Mouse (Mus musculus) embryonic fibroblast, embryonic 13.5 days (primary cell): Measurements from ENCODE around the gene Calml4. TPM values are rescaled to one million over a fixed set of nuclear protein-coding genes. Genes with fewer than 3 reads are reported as not detected.
"Not testable (repeated sequence)": the region's sequence is repeated elsewhere in the genome, so short reads cannot be mapped to it uniquely, and the experiment has no call there.

ENCODE experiments used
- H3K27ac ChIP-seq: 2 replicates; pipeline ENCODE4 v1.5.1; 2012; ENCODE audit warnings: low read length, control low read depth, inconsistent platforms; ENCODE audit not compliant: insufficient read depth
- H3K4me1 ChIP-seq: 2 replicates; pipeline ENCODE4 v1.6.1; 2011; ENCODE audit warnings: low read length; ENCODE audit not compliant: control insufficient read depth, insufficient read depth
- H3K4me3 ChIP-seq: 2 replicates; pipeline ENCODE4 v1.5.1; 2011; ENCODE audit warnings: mild to moderate bottlenecking, control low read depth, low read length; ENCODE audit not compliant: insufficient read depth
- CTCF ChIP-seq: IDR thresholded peaks from 2 replicates; pipeline ENCODE4 v1.5.1; 2011; ENCODE audit warnings: mild to moderate bottlenecking, control low read depth, low read length, moderate library complexity, borderline replicate concordance; ENCODE audit not compliant: insufficient read depth
- POLR2A ChIP-seq: IDR thresholded peaks from 2 replicates; pipeline ENCODE4 v1.6.1; 2011; ENCODE audit warnings: low read depth, mild to moderate bottlenecking, control low read depth, low read length, moderate library complexity
- polyA plus RNA-seq: library from polyadenylated mRNA; stranded (reverse); fragments of >200 nt; gene quantifications from 2 replicates; pipeline ENCODE4 v1.2.4, GENCODE M21; 2011; ENCODE audit warnings: low read depth; ENCODE audit not compliant: missing spikeins, insufficient read length

Gene Calml4
- polyA plus RNA-seq, 1 experiment = 7.5 TPM

DNA sequence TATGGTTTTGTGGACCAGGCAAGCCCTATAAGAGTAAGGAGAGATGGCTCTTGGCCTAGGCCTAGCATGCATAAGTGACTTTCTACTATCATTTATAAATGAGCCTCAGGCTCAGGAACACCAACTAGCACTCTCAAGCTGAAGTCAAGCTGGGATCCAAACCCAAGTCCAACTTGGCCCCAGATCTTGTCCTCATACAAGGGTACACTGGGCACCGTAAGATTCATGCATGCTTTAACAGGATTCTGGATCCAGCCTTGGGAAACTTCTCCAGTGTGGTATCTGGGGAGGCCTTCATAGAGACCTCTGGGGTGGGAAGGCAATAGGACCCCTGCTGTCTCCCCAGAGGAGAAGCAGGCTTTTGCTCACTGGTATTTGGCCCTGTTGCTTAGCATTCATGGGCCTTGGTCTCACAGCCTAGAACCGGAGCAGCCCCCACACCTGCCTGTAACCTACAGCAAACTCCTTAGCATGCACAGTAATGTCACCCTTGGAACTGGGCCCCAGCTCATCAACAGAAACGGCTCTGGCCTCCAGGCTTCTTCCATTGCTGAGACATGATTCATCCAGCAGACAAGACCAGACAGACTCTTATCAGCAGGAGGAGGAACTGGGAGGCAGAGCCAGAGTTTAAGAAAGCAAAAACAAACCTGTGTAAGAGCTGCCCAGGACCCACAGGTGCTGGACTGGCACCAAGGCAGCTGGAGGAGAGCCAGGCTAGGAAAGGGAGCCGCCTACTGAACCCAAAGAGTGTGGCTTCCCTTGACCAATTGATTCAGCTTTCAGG is 39.9 kb upstream of the Calml4 start:
- TF ChIP-seq POLR2A = no peak
- no peak for TF ChIP-seq CTCF
- peak overlapping the region; percentile 81 for H3K27ac ChIP-seq
- H3K4me3 ChIP-seq = no peak overlapping the region
- H3K4me1 ChIP-seq = peaks cover 11% of the 10 kb centered on the region

DNA sequence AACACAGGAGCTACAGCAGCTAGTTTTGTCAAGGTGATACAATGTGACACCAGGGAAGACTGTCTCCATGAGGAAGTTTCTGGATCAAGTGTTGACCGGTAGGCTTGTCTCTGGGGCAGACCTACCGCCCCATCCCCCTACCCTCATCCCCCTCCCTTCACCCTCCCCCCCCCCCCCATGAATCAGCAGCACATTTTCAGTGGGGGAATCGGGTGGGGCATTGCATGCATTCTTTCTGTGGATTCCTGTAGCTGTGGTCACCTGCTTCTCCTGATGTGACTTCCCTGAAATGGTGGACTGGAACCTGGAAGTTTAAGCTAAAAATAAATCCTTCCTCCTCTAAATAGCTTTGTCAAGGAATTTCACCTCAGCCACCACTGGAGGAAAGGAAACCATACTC is 38.4 kb upstream of the Calml4 start:
- no peak for TF ChIP-seq CTCF
- TF ChIP-seq POLR2A = no peak
- Histone ChIP-seq H3K27ac (no peak overlapping the region), H3K4me1 (peaks cover 11% of the 10 kb centered on the region), H3K4me3 (no peak overlapping the region)

DNA sequence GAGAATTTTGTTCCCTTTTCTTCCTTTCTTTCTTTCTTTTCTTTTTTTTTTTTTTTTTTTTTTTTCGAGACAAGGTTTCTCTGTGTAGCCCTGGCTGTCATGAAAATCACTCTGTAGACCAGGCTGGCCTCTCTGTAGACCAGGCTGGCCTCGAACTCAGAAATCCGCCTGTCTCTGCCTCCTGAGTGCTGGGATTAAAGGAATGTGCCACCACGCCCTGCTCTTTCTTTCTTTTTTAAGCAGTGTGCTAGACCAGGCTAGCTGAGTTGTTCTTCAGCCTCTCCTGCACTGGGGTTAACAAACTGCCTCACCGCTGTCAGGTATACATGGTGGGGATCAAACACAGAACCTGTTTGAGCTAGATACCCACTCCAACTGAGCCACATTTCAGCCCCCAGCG is 38.0 kb upstream of the Calml4 start:
- H3K27ac ChIP-seq, H3K4me3 ChIP-seq: not testable (repeated sequence)
- peaks cover 11% of the 10 kb centered on the region for H3K4me1 ChIP-seq

DNA sequence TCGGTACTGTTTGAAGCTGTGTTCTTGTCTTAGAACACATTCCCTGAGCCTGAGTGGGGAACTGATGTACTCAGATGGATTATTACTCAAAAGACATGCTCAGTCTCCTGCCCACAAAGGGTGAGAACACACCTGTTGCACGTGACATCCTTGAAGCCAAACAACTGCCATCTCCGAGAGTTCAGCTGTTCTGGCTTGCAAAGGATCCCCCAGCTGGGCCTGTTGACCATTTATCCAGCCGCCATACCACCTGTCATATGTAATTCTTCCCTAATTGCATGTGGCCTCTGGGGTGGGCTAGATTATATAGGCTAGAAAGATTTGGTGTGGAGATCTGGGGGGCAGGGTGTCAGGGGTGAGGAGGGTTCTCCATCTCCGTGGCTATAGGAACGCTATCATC is 37.1 kb upstream of the Calml4 start:
- Histone ChIP-seq H3K4me1 (peaks cover 12% of the 10 kb centered on the region), H3K27ac (no peak overlapping the region), H3K4me3 (no peak overlapping the region)
- no peak for TF ChIP-seq POLR2A
- no peak for TF ChIP-seq CTCF

DNA sequence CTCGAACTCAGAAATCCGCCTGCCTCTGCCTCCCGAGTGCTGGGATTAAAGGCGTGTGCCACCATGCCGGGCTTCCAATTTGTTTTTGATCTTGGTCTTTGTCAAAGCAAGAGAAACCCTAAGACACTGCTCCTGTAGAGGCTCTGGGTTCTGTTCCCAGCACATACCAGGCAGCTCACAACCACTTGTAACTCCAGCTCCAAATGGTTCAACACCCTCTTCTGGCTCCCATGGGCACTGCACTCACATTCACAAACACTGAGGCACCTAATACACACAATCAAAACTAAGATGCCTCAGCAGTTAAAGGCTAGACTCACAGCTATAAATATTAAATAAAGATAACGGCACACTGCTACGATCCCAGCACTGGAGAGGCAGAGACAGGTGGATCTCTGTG is 36.1 kb upstream of the Calml4 start:
- H3K4me3 ChIP-seq = no peak overlapping the region
- H3K27ac ChIP-seq = no peak overlapping the region
- peaks cover 14% of the 10 kb centered on the region for H3K4me1 ChIP-seq
- TF ChIP-seq CTCF (no peak), POLR2A (no peak)

DNA sequence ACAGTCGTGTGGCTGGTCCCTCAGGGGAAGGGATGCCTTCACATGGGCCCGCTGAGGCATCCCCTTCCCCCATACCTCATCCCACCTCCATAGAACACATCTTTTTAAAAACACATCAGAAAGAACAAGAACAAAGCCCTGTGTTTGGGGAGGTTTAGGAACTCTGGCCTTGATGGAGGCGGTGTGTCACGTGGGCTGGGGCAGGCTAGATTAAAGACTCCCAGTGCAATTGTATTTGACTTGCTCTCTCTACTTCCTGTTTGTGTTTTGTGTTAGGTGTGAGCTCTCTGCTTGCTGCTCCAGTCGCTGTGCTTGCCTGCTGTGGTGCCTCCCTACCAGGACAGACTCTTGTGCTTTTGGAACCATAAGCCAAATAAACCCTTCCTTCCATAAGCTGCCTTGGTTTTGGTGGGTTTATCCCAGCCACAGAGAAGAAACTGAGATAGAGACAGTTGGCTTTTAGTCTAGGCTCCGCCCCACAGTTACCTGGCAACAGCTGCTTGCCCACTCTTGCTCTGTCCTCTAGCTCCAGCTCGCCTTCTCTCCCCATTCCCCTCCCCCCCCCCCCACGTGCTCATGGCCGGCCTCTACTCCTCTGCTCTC is 32.0 kb upstream of the Calml4 start:
- TF ChIP-seq POLR2A (no peak), CTCF (no peak)
- no peak overlapping the region for H3K4me3 ChIP-seq
- no peak overlapping the region for H3K27ac ChIP-seq
- peaks cover 3% of the 10 kb centered on the region; the same call in 1 of the 2 replicates for H3K4me1 ChIP-seq

DNA sequence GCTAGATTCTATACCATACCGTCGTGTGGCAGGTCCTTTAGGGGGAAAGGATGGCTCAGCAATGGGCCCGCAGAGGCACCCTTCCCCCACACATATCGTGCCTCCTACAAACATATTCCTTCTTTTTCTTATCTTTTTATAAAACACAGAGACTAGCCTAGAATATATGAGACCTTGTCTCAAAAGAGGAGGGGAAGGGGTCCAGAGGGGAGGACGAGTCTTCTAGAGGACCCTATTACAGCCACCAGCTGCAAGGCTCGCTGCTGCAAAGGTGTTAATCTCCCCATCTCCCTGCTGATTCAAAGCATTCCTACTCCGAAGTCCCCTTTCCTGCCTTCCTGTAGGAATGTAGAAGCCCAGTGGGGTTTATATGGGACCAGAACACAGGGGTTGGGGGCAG is 31.4 kb upstream of the Calml4 start:
- TF ChIP-seq POLR2A = no peak
- TF ChIP-seq CTCF = no peak
- no peak overlapping the region for H3K4me3 ChIP-seq
- peaks cover 3% of the 10 kb centered on the region; the same call in 1 of the 2 replicates for H3K4me1 ChIP-seq
- H3K27ac ChIP-seq = no peak overlapping the region

DNA sequence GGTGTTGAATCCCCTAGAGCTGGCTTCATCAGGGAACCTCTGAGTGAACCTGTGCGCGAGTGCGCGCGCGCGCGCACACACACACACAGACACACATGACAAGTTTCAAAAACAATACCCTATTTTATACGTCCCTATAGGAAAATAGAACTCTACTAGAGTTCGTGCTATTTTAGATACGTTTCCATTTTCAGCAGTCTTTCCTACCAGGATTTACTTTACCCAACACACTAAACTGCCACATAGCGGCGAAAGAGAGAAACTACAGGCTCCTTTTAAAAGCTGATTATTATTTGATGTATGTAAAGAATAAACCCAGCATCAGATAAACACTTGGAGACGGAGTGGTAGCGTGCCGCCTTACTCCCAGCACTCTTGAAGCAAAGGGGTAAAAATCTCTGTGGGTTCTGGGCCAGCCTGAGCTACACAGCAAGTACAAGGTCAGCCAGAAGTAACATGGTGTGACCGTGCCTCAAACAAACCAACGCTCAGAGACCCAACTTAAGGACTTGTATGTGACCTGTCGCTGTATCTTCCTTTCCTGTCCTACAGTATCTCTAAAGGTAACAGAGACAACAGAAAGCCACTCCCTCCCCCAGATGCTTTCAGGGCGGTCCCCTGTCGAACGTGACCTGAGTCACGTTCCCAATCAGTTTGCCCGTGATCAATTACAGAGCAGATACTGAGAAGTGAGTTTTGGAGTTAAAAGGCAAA is 29.8 kb upstream of the Calml4 start:
- TF ChIP-seq CTCF (no peak), POLR2A (no peak)
- peaks cover 3% of the 10 kb centered on the region; the same call in 1 of the 2 replicates for H3K4me1 ChIP-seq
- no peak overlapping the region for H3K27ac ChIP-seq
- peak overlapping the region; percentile 1; the same call in 1 of the 2 replicates for H3K4me3 ChIP-seq

DNA sequence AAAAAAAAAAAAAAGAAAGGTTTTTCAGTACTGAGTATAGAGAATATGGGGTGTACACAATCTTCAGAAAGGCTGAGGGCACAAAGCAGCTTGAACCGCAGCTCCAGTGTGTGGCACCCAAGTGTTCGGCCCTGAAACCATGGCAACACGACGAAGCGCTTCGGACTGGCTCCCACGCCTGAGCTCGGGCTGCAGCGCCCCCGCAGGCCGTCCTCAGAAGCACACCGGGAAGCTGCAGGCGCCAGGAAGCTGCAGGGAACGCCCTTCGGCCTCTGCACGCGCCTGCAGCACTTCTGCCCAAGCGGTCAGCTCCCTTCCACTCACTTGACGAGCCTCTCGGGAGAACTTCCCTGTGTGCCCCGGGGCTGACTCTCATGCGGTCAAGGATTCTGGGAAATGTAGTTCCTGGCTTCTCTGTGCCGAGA is 29.2 kb upstream of the Calml4 start:
- Histone ChIP-seq H3K4me3 (no peak overlapping the region), H3K27ac (no peak overlapping the region), H3K4me1 (peaks cover 3% of the 10 kb centered on the region; the same call in 1 of the 2 replicates)
- TF ChIP-seq POLR2A = no peak
- TF ChIP-seq CTCF = peak; percentile 92

DNA sequence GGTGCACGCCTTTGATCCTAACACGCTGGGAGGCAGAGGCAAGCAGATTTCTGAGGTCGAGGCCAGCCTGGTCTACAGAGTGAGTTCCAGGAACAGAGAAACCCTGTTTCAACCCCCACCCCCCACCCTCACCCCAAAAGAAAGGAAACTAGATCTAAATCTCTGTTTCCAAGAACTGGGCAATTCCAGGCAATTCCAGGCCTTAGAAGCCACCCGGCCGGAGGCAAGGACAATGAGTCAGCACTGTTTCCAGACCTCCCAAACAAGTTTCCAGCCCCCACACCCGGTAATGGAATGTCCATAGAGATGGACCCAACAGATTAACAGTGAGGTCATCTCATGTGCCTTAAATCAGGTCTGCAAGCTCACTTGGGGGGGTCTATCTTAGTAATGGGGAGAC is 28.0 kb upstream of the Calml4 start:
- H3K27ac ChIP-seq = no peak overlapping the region; the same call in 1 of the 2 replicates
- no peak overlapping the region for H3K4me3 ChIP-seq
- peaks cover 3% of the 10 kb centered on the region; the same call in 1 of the 2 replicates for H3K4me1 ChIP-seq
- TF ChIP-seq CTCF (no peak), POLR2A (no peak)
